Mouse (Mus musculus): ENCODE data around the gene Zscan26. TPM values are rescaled to one million over a fixed set of nuclear protein-coding genes. Genes with fewer than 3 reads are reported as not detected.

Zscan26 gene
- polyA plus RNA-seq, 1 experiment from 2014 or later, result 33.0 TPM

DNA sequence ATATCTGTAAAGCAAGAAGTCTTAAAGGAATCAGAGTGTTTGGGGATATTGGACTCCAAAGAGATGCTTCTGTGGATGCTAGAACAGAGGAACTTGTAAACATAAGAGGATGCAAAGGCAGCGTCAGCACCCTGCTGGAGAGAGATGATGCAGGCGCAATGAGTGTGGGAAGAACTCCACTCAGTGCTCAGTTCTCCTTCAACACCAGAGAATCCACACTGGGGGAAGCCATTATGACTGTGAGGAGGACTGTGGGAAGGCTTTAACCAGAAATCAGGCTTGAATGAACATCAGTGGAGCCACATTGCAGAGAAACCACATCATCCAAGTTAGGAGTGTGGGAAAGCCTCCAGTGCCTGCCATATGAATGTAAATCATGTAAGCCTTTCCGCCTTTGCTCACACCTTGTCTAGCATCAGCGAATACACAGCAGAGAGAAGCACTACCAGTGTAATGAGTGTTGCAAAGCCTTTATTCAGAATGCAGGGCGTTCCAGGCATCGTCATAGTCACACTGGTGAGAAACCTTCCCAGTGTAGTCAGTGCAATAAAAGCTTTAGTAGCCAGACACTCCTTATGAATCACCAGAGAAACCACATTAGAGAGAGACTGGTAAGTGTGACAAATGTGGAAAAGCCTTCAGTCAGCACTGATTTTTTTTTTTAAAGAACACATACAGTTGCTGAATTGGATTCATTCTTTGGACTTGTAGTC lies 36.1 kb downstream of the Zscan26 start:
- H3K27me3 ChIP-seq (replicated peaks), result no peaks in the 10 kb centered on the region
- H3K9ac ChIP-seq, result no peak overlapping the region
- H3K36me3 ChIP-seq, result no peaks in the 10 kb centered on the region
- no peaks in the 10 kb centered on the region for H3K4me1 ChIP-seq
- no peak overlapping the region for H3K27ac ChIP-seq
- no peak overlapping the region for H3K4me2 ChIP-seq
- WGBS, result 80% methylated on average over 6 of the region's 6 CpGs
- ATAC-seq (ENCODE audit: insufficient read depth, low FRiP score, low read depth), result no peak
- H3K4me3 ChIP-seq (replicated peaks), result no peak overlapping the region
- no peaks in the 10 kb centered on the region for H3K9me3 ChIP-seq

DNA sequence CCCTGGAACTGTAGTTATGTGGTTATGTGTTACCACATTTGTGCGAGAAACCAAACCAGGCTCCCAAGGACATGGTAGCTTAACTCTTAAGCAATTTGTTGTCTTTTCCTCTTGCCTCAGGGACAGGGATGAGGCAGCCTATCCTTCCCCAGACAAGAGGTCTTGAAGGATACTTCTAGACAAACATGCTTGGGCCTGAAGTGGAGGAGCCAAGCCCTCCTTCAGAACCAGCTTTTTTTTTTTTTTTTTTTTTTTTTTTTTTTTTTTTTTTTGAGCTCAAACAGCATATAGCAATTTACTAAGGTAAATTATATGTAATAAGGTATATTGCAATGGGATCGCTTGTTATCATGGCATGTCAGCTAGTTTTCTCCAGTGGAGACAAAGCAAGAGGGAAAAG lies 37.8 kb downstream of the Zscan26 start:
- H3K4me3 ChIP-seq (replicated peaks), result no peak overlapping the region
- no peak overlapping the region for H3K4me2 ChIP-seq
- H3K9ac ChIP-seq, result no peak overlapping the region
- no peaks in the 10 kb centered on the region for H3K36me3 ChIP-seq
- H3K27ac ChIP-seq, result peak overlapping the region; percentile 65; the same call in 1 of the 2 replicates
- no peaks in the 10 kb centered on the region for H3K4me1 ChIP-seq
- H3K27me3 ChIP-seq (replicated peaks), result no peaks in the 10 kb centered on the region
- no peaks in the 10 kb centered on the region for H3K9me3 ChIP-seq
- ATAC-seq (ENCODE audit: insufficient read depth, low FRiP score, low read depth), result no peak
- WGBS, result 90% methylated on average over 2 of the region's 2 CpGs

DNA sequence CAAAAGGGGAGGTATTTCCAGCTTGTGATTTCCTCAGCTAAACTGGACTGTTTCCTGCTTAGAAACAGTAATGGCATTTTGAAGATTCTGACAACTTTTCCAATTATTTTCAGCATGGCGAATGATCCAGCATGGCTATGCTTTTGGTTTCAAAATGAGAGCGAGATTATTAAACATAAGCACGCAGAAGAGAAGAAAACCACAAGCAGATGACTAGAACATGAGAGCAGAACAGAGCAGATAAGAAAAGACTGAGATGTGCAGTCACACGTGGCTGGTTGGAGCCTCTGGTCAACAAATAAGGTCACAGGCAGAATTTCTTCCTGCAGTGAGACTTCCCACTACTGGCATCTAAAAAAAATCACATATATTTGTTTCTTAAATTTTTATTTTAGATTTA lies 38.3 kb downstream of the Zscan26 start:
- Histone ChIP-seq H3K27me3 (replicated peaks) (no peaks in the 10 kb centered on the region), H3K9me3 (no peaks in the 10 kb centered on the region), H3K9ac (no peak overlapping the region), H3K4me1 (no peaks in the 10 kb centered on the region), H3K4me3 (replicated peaks) (no peak overlapping the region), H3K4me2 (0 out of 2 replicates have a peak overlapping the region, but pooled peaks have one; percentile 16), H3K27ac (peak overlapping the region; percentile 65), H3K36me3 (no peaks in the 10 kb centered on the region)
- ATAC-seq (ENCODE audit: insufficient read depth, low FRiP score, low read depth), result no peak
- WGBS, result 57% methylated on average over 4 of the region's 4 CpGs

DNA sequence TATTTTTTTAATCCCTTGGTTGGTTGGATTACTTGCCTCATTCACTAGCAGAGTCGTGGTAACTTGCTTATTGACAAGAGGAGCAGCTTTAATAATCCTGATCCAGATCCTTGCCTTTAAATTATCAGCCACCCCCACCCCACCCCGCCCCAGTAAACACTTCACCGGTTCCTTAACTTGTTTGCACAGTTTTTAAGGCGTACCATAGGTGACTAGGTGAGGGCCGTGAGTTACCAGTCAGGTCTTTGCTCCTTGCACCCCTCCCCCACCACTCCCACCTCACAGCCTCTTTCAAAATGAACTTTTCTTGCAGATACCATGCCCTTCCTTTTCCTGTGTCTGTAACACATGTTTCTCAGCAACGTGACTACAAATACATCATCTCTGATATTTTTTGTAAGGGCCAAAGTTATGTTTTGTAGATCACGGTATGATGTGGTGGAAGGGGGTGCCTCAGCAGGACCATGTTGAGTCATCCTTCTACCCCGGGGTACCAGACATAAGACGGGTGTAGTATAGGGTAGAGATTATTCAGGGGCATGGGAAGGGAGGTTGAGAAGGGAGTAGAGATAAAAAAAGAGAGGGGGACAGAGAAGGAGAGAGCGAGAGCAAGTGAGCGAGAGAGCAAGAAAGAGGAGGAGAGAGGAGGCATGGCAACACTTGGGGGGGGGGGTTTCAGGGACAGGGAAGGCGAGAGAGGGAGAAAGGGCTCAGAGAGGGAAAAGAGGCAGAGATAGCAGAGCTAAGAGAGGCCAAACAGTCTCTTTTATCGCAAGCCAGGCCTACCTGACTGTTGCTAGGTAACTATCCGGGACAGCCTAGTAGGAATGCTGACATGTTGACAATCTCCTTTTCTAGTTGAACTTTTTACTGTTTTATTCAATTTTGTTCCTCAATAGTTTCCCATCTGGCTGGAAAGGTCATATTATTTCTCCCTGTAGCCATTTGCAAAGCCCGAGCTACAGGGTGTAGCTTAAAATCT lies 39.0 kb downstream of the Zscan26 start:
- peak; percentile 83; the same call in 1 of the 2 replicates for ATAC-seq (ENCODE audit: insufficient read depth, low FRiP score, low read depth)

DNA sequence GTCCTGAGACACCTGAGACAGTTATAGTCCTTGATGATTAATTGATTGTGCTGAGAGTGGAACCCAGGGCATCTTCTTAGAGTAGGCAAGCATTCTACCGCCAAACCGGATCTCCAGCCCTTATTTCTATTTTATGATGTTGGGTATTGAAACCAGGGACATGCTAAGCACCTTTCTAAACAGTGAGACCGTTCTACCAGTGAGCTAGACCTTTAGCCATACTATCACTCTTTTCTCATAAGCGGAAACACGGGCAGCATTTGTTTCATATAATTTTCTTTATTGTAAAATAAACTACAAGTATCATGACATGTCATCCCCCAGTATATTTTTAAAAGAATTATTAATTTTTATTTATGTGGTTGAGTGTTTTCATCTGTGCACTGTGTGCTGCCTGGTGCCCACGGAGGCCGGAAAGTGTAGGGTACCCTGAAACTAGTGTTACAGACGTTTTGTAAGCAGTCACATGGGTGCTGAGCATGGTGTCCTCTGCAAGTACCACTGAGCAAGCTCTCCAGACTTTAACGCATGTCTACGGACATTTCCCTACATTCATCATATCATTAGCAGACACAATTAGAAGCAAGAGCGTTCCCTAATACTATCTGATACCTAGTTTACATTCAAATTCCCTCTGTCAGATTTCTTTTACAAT lies 44.6 kb downstream of the Zscan26 start:
- no peak overlapping the region; the same call in 1 of the 2 replicates for H3K27ac ChIP-seq
- H3K27me3 ChIP-seq (replicated peaks), result no peaks in the 10 kb centered on the region
- peak overlapping the region; percentile 73 for H3K4me2 ChIP-seq
- ATAC-seq (ENCODE audit: insufficient read depth, low FRiP score, low read depth), result no peak
- no peaks in the 10 kb centered on the region for H3K4me1 ChIP-seq
- peak overlapping the region; percentile 50 for H3K4me3 ChIP-seq (replicated peaks)
- H3K9ac ChIP-seq, result no peak overlapping the region; the same call in 1 of the 2 replicates
- H3K9me3 ChIP-seq, result no peaks in the 10 kb centered on the region
- H3K36me3 ChIP-seq, result no peaks in the 10 kb centered on the region
- WGBS, result 57% methylated on average over 11 of the region's 11 CpGs

More for the DNA sequence above, 39.0 kb downstream of the Zscan26 start:
- Histone ChIP-seq H3K4me3 (replicated peaks) (no peak overlapping the region), H3K4me1 (no peaks in the 10 kb centered on the region), H3K36me3 (no peaks in the 10 kb centered on the region), H3K27ac (peak overlapping the region; percentile 65), H3K4me2 (peak overlapping the region; percentile 16; the same call in 1 of the 2 replicates), H3K27me3 (replicated peaks) (no peaks in the 10 kb centered on the region), H3K9me3 (no peaks in the 10 kb centered on the region), H3K9ac (no peak overlapping the region)
- WGBS, result 55% methylated on average over 14 of the region's 15 CpGs

DNA sequence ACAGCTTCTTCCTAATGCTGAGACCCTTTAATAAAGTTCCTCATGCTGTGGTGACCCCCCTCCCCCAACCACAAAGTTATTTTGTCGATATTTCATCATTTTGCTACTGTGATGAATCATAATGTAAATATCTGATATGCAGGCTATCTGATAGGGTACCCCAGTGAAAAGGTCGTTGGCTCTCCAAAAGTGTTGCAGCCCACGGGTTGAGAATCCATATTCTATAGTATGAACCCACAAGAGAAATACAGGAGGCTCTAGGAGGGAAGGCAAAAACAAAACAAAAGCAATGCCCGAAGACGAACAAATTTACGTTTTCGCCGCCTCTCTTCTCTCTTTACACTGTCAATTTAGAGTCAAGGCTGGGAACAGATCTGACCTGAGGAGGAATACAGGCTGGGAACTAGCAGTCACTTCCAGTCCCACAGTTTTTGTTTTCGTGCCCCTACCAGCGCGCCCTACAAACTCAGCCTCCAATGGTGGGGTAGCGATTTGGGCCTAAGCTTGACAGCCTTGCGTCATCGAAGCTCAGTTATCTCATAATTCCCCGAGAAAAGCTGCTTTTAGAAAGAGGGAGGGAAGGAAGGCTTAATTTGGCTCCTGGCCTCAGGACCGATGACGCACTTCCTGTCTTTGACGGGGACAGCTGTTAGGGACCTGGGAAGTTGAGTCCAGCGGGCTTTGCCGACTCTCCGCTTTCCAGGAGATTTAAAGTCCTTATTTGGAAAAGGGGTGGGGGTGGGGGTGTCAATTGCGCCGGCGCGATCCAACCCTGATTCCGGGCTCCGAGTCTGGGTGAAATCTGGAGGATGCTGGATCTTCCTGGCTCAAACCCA lies 45.3 kb downstream of the Zscan26 start:
- no peaks in the 10 kb centered on the region for H3K27me3 ChIP-seq (replicated peaks)
- WGBS, result 3% methylated on average over 27 of the region's 27 CpGs
- peak; percentile 88 for ATAC-seq (ENCODE audit: insufficient read depth, low FRiP score, low read depth)

DNA sequence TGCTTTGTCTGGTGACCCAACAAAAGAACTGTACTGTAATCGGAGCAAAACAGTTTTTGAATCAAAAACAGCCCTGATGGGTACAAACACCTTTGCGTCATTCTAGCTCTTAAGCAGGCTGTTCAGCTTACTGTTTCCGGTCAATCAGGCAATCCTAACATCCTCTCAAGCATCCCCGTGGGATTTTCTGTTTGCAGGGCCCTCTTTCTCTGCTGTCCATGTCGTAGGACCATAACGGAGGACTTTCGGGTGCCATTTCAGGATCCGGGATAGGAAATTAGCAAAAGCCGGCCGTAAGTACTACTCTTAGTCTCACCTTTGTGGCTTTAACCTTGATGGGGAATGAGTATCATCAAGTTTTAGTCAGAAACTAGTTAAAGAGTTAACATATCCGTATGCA lies 46.2 kb downstream of the Zscan26 start:
- H3K36me3 ChIP-seq, result no peaks in the 10 kb centered on the region
- H3K9me3 ChIP-seq, result no peaks in the 10 kb centered on the region
- H3K4me3 ChIP-seq (replicated peaks), result no peak overlapping the region
- 76% methylated on average over 11 of the region's 11 CpGs for WGBS
- no peak overlapping the region for H3K27ac ChIP-seq
- H3K27me3 ChIP-seq (replicated peaks), result no peaks in the 10 kb centered on the region
- ATAC-seq (ENCODE audit: insufficient read depth, low FRiP score, low read depth), result no peak
- no peak overlapping the region for H3K9ac ChIP-seq
- H3K4me2 ChIP-seq, result no peak overlapping the region
- H3K4me1 ChIP-seq, result no peaks in the 10 kb centered on the region

More for the DNA sequence above, 45.3 kb downstream of the Zscan26 start:
- H3K9ac ChIP-seq, result peak overlapping the region; percentile 23; the same call in 1 of the 2 replicates
- peak overlapping the region; percentile 73 for H3K4me2 ChIP-seq
- H3K27ac ChIP-seq, result peak overlapping the region; percentile 76; the same call in 1 of the 2 replicates
- H3K36me3 ChIP-seq, result no peaks in the 10 kb centered on the region
- peak overlapping the region; percentile 50 for H3K4me3 ChIP-seq (replicated peaks)
- no peaks in the 10 kb centered on the region for H3K9me3 ChIP-seq
- no peaks in the 10 kb centered on the region for H3K4me1 ChIP-seq

DNA sequence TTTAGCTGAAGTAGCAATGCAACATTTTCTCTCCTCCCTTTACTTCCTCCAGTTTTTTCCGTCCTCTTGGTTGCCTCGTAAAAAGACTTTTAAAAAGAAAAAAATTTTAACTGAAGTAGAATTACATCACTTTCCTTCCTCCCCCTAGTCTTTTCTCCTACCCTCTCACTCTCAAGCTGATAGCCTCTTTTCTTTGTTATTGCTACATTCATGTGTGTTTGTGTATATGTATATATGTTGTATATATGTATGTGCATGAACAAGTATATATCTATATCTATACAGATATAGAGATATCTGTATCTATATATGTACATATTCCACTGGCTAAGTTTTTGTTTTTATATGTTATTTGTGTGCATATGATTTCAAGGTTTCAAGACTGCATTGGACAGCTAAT lies 50.7 kb downstream of the Zscan26 start:
- H3K4me3 ChIP-seq (replicated peaks), result peak overlapping the region; percentile 88
- no peaks in the 10 kb centered on the region for H3K27me3 ChIP-seq (replicated peaks)
- H3K9ac ChIP-seq, result peak overlapping the region; percentile 69; the same call in 1 of the 2 replicates
- ATAC-seq (ENCODE audit: insufficient read depth, low FRiP score, low read depth), result no peak
- peaks cover 8% of the 10 kb centered on the region; the same call in 1 of the 2 replicates for H3K4me1 ChIP-seq
- WGBS, result 0% methylated on average over 2 of the region's 2 CpGs
- peak overlapping the region; percentile 59; the same call in 1 of the 2 replicates for H3K4me2 ChIP-seq
- H3K27ac ChIP-seq, result no peak overlapping the region; the same call in 1 of the 2 replicates
- H3K36me3 ChIP-seq, result peaks cover 9% of the 10 kb centered on the region; the same call in 1 of the 2 replicates
- no peaks in the 10 kb centered on the region for H3K9me3 ChIP-seq

DNA sequence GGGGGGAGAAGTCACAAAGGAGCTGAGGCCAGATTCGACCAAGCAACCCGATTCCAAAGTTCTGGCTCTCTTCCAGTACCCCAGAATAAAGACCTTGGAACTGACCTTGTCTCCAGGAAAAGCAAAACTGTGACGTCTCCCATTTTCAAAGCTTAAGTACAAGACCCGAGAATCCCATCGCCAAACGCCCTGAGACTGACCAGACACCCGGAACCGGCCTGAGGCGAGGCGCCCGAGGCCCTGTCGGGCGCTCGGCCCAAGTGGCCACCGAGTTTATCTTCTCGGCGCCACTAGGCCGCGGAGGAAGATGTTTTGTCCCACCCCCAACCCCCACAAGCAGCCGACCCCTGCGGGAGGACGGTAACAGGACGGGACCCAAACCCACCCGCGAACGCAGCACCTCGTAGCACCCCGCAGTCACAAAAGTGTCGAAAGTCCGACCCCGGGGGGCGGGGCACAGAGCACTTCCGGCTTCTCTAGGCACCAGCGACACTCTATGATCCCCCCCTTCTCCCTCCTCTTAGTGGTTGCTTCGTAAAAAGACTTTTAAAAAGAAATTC lies 51.2 kb downstream of the Zscan26 start, which contains the start of gene Zkscan3:
Gene Zkscan3, minus strand, starts transcription at position 469 of the 560 bp plus-strand sequence.
- ATAC-seq (ENCODE audit: insufficient read depth, low FRiP score, low read depth), result peak; percentile 94
- Histone ChIP-seq H3K9me3 (no peaks in the 10 kb centered on the region), H3K4me1 (peaks cover 8% of the 10 kb centered on the region; the same call in 1 of the 2 replicates), H3K4me3 (replicated peaks) (peak within 1 kb of the TSS; percentile 88), H3K36me3 (peaks cover 12% of the 10 kb centered on the region; the same call in 1 of the 2 replicates), H3K27me3 (replicated peaks) (no peaks in the 10 kb centered on the region), H3K27ac (peak within 1 kb of the TSS; percentile 81), H3K9ac (peak within 1 kb of the TSS; percentile 69), H3K4me2 (peak within 1 kb of the TSS; percentile 59)
- WGBS, result under 1% methylated on average over 35 of the region's 35 CpGs

DNA sequence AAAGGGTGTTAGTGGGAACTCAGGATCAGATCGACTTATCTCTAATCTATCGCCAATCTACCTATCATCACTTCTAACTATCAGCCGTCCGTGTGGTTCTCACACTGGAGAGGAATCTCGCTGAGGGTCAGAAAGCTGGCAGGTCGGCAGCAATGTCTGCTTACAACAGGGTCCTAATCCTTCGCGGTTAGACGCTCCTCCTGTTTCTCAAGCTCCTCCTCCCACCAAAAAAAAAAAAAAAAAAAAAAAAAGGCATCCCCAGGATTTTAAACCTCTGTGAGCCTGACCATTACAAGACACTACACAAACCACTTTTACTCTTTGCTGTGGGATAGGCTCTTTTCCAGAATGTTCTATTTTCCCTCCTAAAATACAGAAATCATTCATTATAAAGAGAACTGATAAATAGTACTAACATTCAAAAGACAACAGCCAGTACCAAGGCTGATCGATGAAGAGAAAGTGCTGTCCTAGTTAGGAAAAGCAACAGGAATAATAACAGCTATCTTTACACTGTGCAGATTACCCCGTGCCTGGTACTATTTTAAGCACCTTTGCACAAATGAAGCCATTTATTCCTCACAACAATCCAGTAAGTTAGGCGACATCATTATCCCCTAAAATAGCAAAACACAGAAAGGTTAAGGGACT lies 51.8 kb downstream of the Zscan26 start:
- WGBS, result 8% methylated on average over 12 of the region's 12 CpGs
- H3K36me3 ChIP-seq, result peaks cover 12% of the 10 kb centered on the region; the same call in 1 of the 2 replicates
- peak overlapping the region; percentile 81 for H3K27ac ChIP-seq
- peak overlapping the region; percentile 59 for H3K4me2 ChIP-seq
- peak overlapping the region; percentile 88 for H3K4me3 ChIP-seq (replicated peaks)
- H3K9ac ChIP-seq, result peak overlapping the region; percentile 69
- ATAC-seq (ENCODE audit: insufficient read depth, low FRiP score, low read depth), result no peak
- H3K4me1 ChIP-seq, result peaks cover 8% of the 10 kb centered on the region; the same call in 1 of the 2 replicates
- H3K9me3 ChIP-seq, result no peaks in the 10 kb centered on the region
- no peaks in the 10 kb centered on the region for H3K27me3 ChIP-seq (replicated peaks)

Measured in stomach, embryonic 15.5 days (tissue).